Mouse (Mus musculus): ENCODE data around the gene Pank4. TPM values are rescaled to one million over a fixed set of nuclear protein-coding genes. Genes with fewer than 3 reads are reported as not detected.

The Pank4 gene
- polyA plus RNA-seq, 1 experiment from 2014 or later, result 50.0 TPM

- Histone ChIP-seq H3K4me1 (ENCODE audit: control insufficient read depth, insufficient read depth, low read length) (0 out of 2 replicates have a peak, but pooled peaks cover 2% of the 10 kb centered on the region), H3K36me3 (ENCODE audit: control insufficient read depth, insufficient read depth, low read length) (no peaks in the 10 kb centered on the region), H3K27ac (replicated peaks; ENCODE audit: low read depth, low read length) (no peak overlapping the region), H3K27me3 (ENCODE audit: control insufficient read depth, insufficient read depth, low read length) (no peaks in the 10 kb centered on the region), H3K9me3 (ENCODE audit: control insufficient read depth, low read length) (no peaks in the 10 kb centered on the region), H3K4me2 (ENCODE audit: low read depth, severe bottlenecking) (no peak overlapping the region), H3K9ac (ENCODE audit: low read length) (no peak overlapping the region), H3K4me3 (ENCODE audit: low read depth, low read length) (no peak overlapping the region)
- ATAC-seq (ENCODE audit: insufficient number of reproducible peaks, low FRiP score, low TSS enrichment, low read depth) (no peak), DNase-seq (ENCODE audit: low spot score) (no peak)
- WGBS, result 87% methylated on average over 3 of the region's 3 CpGs
These were observed 41.4 kb downstream of the Pank4 start for GRCm38 (mm10) chr4:155005278-155005677.

- Histone ChIP-seq H3K9ac (ENCODE audit: low read length) (no peak overlapping the region), H3K4me1 (ENCODE audit: control insufficient read depth, insufficient read depth, low read length) (0 out of 2 replicates have a peak, but pooled peaks cover 2% of the 10 kb centered on the region), H3K36me3 (ENCODE audit: control insufficient read depth, insufficient read depth, low read length) (no peaks in the 10 kb centered on the region), H3K27me3 (ENCODE audit: control insufficient read depth, insufficient read depth, low read length) (no peaks in the 10 kb centered on the region), H3K27ac (replicated peaks; ENCODE audit: low read depth, low read length) (no peak overlapping the region), H3K9me3 (ENCODE audit: control insufficient read depth, low read length) (no peaks in the 10 kb centered on the region), H3K4me2 (ENCODE audit: low read depth, severe bottlenecking) (no peak overlapping the region), H3K4me3 (ENCODE audit: low read depth, low read length) (no peak overlapping the region)
- WGBS, result 52% methylated on average over 10 of the region's 10 CpGs
- no peak for DNase-seq (ENCODE audit: low spot score)
- ATAC-seq (ENCODE audit: insufficient number of reproducible peaks, low FRiP score, low TSS enrichment, low read depth), result no peak
These were observed 42.4 kb downstream of the Pank4 start for GRCm38 (mm10) chr4:155006296-155006695.

GRCm38 (mm10) chr4:155007641-155008040 lies 43.7 kb downstream of the Pank4 start:
- ATAC-seq (ENCODE audit: insufficient number of reproducible peaks, low FRiP score, low TSS enrichment, low read depth), result no peak
- H3K27me3 ChIP-seq (ENCODE audit: control insufficient read depth, insufficient read depth, low read length), result no peaks in the 10 kb centered on the region
- H3K27ac ChIP-seq (replicated peaks; ENCODE audit: low read depth, low read length), result no peak overlapping the region
- 0 out of 2 replicates have a peak, but pooled peaks cover 5% of the 10 kb centered on the region for H3K4me1 ChIP-seq (ENCODE audit: control insufficient read depth, insufficient read depth, low read length)
- H3K4me3 ChIP-seq (ENCODE audit: low read depth, low read length), result no peak overlapping the region
- H3K36me3 ChIP-seq (ENCODE audit: control insufficient read depth, insufficient read depth, low read length), result no peaks in the 10 kb centered on the region
- H3K9me3 ChIP-seq (ENCODE audit: control insufficient read depth, low read length), result no peaks in the 10 kb centered on the region
- 91% methylated on average over 3 of the region's 3 CpGs for WGBS
- H3K4me2 ChIP-seq (ENCODE audit: low read depth, severe bottlenecking), result no peak overlapping the region
- H3K9ac ChIP-seq (ENCODE audit: low read length), result no peak overlapping the region
- DNase-seq (ENCODE audit: low spot score), result no peak

- no peaks in the 10 kb centered on the region for H3K9me3 ChIP-seq (ENCODE audit: control insufficient read depth, low read length)
- no peaks in the 10 kb centered on the region for H3K27me3 ChIP-seq (ENCODE audit: control insufficient read depth, insufficient read depth, low read length)
- no peak overlapping the region for H3K4me3 ChIP-seq (ENCODE audit: low read depth, low read length)
- H3K4me1 ChIP-seq (ENCODE audit: control insufficient read depth, insufficient read depth, low read length), result 0 out of 2 replicates have a peak, but pooled peaks cover 5% of the 10 kb centered on the region
- ATAC-seq (ENCODE audit: insufficient number of reproducible peaks, low FRiP score, low TSS enrichment, low read depth) (no peak), DNase-seq (ENCODE audit: low spot score) (no peak)
- H3K27ac ChIP-seq (replicated peaks; ENCODE audit: low read depth, low read length), result no peak overlapping the region
- H3K4me2 ChIP-seq (ENCODE audit: low read depth, severe bottlenecking), result no peak overlapping the region
- no peaks in the 10 kb centered on the region for H3K36me3 ChIP-seq (ENCODE audit: control insufficient read depth, insufficient read depth, low read length)
- H3K9ac ChIP-seq (ENCODE audit: low read length), result no peak overlapping the region
These were observed 44.2 kb downstream of the Pank4 start for GRCm38 (mm10) chr4:155008075-155008474.

GRCm38 (mm10) chr4:155009216-155009615 lies 45.3 kb downstream of the Pank4 start:
- 0 out of 2 replicates have a peak, but pooled peaks cover 4% of the 10 kb centered on the region for H3K4me1 ChIP-seq (ENCODE audit: control insufficient read depth, insufficient read depth, low read length)
- no peak for DNase-seq (ENCODE audit: low spot score)
- no peak overlapping the region for H3K9ac ChIP-seq (ENCODE audit: low read length)
- H3K27me3 ChIP-seq (ENCODE audit: control insufficient read depth, insufficient read depth, low read length), result no peaks in the 10 kb centered on the region
- H3K36me3 ChIP-seq (ENCODE audit: control insufficient read depth, insufficient read depth, low read length), result no peaks in the 10 kb centered on the region
- H3K9me3 ChIP-seq (ENCODE audit: control insufficient read depth, low read length), result no peaks in the 10 kb centered on the region
- no peak overlapping the region for H3K27ac ChIP-seq (replicated peaks; ENCODE audit: low read depth, low read length)
- H3K4me3 ChIP-seq (ENCODE audit: low read depth, low read length), result no peak overlapping the region
- H3K4me2 ChIP-seq (ENCODE audit: low read depth, severe bottlenecking), result no peak overlapping the region
- 77% methylated on average over 3 of the region's 3 CpGs for WGBS
- ATAC-seq (ENCODE audit: insufficient number of reproducible peaks, low FRiP score, low TSS enrichment, low read depth), result no peak

- 0 out of 2 replicates have a peak, but pooled peaks cover 3% of the 10 kb centered on the region for H3K4me1 ChIP-seq (ENCODE audit: control insufficient read depth, insufficient read depth, low read length)
- no peak overlapping the region for H3K4me3 ChIP-seq (ENCODE audit: low read depth, low read length)
- no peak overlapping the region for H3K27ac ChIP-seq (replicated peaks; ENCODE audit: low read depth, low read length)
- WGBS, result 83% methylated on average over 5 of the region's 5 CpGs
- no peak overlapping the region for H3K9ac ChIP-seq (ENCODE audit: low read length)
- no peak overlapping the region for H3K4me2 ChIP-seq (ENCODE audit: low read depth, severe bottlenecking)
- H3K9me3 ChIP-seq (ENCODE audit: control insufficient read depth, low read length), result no peaks in the 10 kb centered on the region
- no peaks in the 10 kb centered on the region for H3K27me3 ChIP-seq (ENCODE audit: control insufficient read depth, insufficient read depth, low read length)
- H3K36me3 ChIP-seq (ENCODE audit: control insufficient read depth, insufficient read depth, low read length), result no peaks in the 10 kb centered on the region
- ATAC-seq (ENCODE audit: insufficient number of reproducible peaks, low FRiP score, low TSS enrichment, low read depth), result no peak
- DNase-seq (ENCODE audit: low spot score), result no peak
These were observed 46.9 kb downstream of the Pank4 start for GRCm38 (mm10) chr4:155010870-155011269.

- Histone ChIP-seq H3K9ac (ENCODE audit: low read length) (no peak overlapping the region), H3K36me3 (ENCODE audit: control insufficient read depth, insufficient read depth, low read length) (no peaks in the 10 kb centered on the region), H3K4me3 (ENCODE audit: low read depth, low read length) (no peak overlapping the region), H3K27me3 (ENCODE audit: control insufficient read depth, insufficient read depth, low read length) (no peaks in the 10 kb centered on the region), H3K27ac (replicated peaks; ENCODE audit: low read depth, low read length) (no peak overlapping the region), H3K9me3 (ENCODE audit: control insufficient read depth, low read length) (no peaks in the 10 kb centered on the region), H3K4me2 (ENCODE audit: low read depth, severe bottlenecking) (no peak overlapping the region), H3K4me1 (ENCODE audit: control insufficient read depth, insufficient read depth, low read length) (0 out of 2 replicates have a peak, but pooled peaks cover 3% of the 10 kb centered on the region)
- WGBS, result 82% methylated on average over 8 of the region's 8 CpGs
- DNase-seq (ENCODE audit: low spot score) (no peak), ATAC-seq (ENCODE audit: insufficient number of reproducible peaks, low FRiP score, low TSS enrichment, low read depth) (no peak)
These were observed 47.5 kb downstream of the Pank4 start for GRCm38 (mm10) chr4:155011312-155012025.

GRCm38 (mm10) chr4:155012115-155012514 lies 48.2 kb downstream of the Pank4 start:
- no peak overlapping the region for H3K4me2 ChIP-seq (ENCODE audit: low read depth, severe bottlenecking)
- H3K4me1 ChIP-seq (ENCODE audit: control insufficient read depth, insufficient read depth, low read length), result 0 out of 2 replicates have a peak, but pooled peaks cover 3% of the 10 kb centered on the region
- H3K27ac ChIP-seq (replicated peaks; ENCODE audit: low read depth, low read length), result no peak overlapping the region
- no peak for ATAC-seq (ENCODE audit: insufficient number of reproducible peaks, low FRiP score, low TSS enrichment, low read depth)
- H3K9me3 ChIP-seq (ENCODE audit: control insufficient read depth, low read length), result no peaks in the 10 kb centered on the region
- H3K36me3 ChIP-seq (ENCODE audit: control insufficient read depth, insufficient read depth, low read length), result no peaks in the 10 kb centered on the region
- no peak for DNase-seq (ENCODE audit: low spot score)
- no peaks in the 10 kb centered on the region for H3K27me3 ChIP-seq (ENCODE audit: control insufficient read depth, insufficient read depth, low read length)
- H3K9ac ChIP-seq (ENCODE audit: low read length), result no peak overlapping the region
- WGBS, result 45% methylated on average over 2 of the region's 2 CpGs
- H3K4me3 ChIP-seq (ENCODE audit: low read depth, low read length), result no peak overlapping the region

Data from limb, embryonic 11.5 days (tissue).